Mouse (Mus musculus) G1E (cell line): ENCODE data around the gene Agfg1. TPM values are rescaled to one million over a fixed set of nuclear protein-coding genes. Genes with fewer than 3 reads are reported as not detected.

Experiments
- ATAC-seq: 2 replicates; pipeline ENCODE4 v1.8.0; 2016; ENCODE audit warnings: mild to moderate bottlenecking; ENCODE audit not compliant: insufficient number of reproducible peaks, poor library complexity, low FRiP score, severe bottlenecking; ENCODE audit errors: extremely low read depth
- DNase-seq: peaks from one replicate; pipeline ENCODE4 v3.0.0; 2012; ENCODE audit warnings: low spot score
- H3K27me3 ChIP-seq: 2 replicates; pipeline ENCODE4 v1.6.1; 2012; ENCODE audit warnings: mild to moderate bottlenecking, low read length, inconsistent platforms; ENCODE audit not compliant: insufficient read depth
- H3K36me3 ChIP-seq: replicated peaks from 2 replicates; pipeline ENCODE3; 2012; ENCODE audit warnings: mild to moderate bottlenecking, inconsistent platforms
- H3K4me1 ChIP-seq: 2 replicates; pipeline ENCODE4 v1.6.1; 2012; ENCODE audit warnings: low read depth, low read length, inconsistent platforms, mixed read lengths; ENCODE audit not compliant: insufficient read depth
- H3K4me3 ChIP-seq: 2 replicates; pipeline ENCODE4 v1.5.1; 2012; ENCODE audit warnings: low read depth, mild to moderate bottlenecking, inconsistent platforms, low read length, moderate library complexity, mixed read lengths
- H3K9me3 ChIP-seq: replicated peaks from 2 replicates; pipeline ENCODE4 v1.6.1; 2012; ENCODE audit warnings: inconsistent platforms
- CTCF ChIP-seq: IDR thresholded peaks from 2 replicates; pipeline ENCODE4 v1.5.1; 2012; ENCODE audit warnings: low read depth, low read length, inconsistent platforms, mixed read lengths
- GATA1 ChIP-seq: IDR thresholded peaks from 2 replicates; pipeline ENCODE4 v1.6.1; 2012; ENCODE audit warnings: borderline replicate concordance, low read length, inconsistent platforms, mixed read lengths
- GATA2 ChIP-seq: IDR thresholded peaks from 2 replicates; pipeline ENCODE4 v1.6.1; 2012; ENCODE audit warnings: low read depth, low read length, inconsistent platforms, borderline replicate concordance
- POLR2AphosphoS5 ChIP-seq: IDR thresholded peaks from 2 replicates; pipeline ENCODE4 v1.6.1; 2012; ENCODE audit warnings: low read depth, low read length, inconsistent platforms; ENCODE audit not compliant: insufficient replicate concordance
- TAL1 ChIP-seq: conservative IDR thresholded peaks from 2 replicates; pipeline ENCODE4 v1.6.1; 2012; ENCODE audit warnings: low read depth, low read length, inconsistent platforms, mixed read lengths
- polyA plus RNA-seq: library from polyadenylated mRNA; stranded (reverse); fragments of >175 nt; gene quantifications from 2 replicates; pipeline ENCODE4 v1.2.3, GENCODE M21; 2012
- total RNA-seq, 2 experiments: library from RNA; stranded (forward) in 1 of 2; stranded (reverse) in 1 of 2; fragments of 200-1000 nt in 1 of 2; fragments of >200 nt in 1 of 2; fragmentation: Nextera tagmentation in 1 of 2; gene quantifications; 2 replicates each; pipeline ENCODE4 v1.2.3; 2014 to 2017

The Agfg1 gene
- total and polyA plus RNA-seq, 3 experiments: 30.4 to 306 (median 135) TPM

GRCm38 (mm10) chr1:82870202-82870601 lies 30.9 kb downstream of the Agfg1 start:
- no peak for ATAC-seq

DNA sequence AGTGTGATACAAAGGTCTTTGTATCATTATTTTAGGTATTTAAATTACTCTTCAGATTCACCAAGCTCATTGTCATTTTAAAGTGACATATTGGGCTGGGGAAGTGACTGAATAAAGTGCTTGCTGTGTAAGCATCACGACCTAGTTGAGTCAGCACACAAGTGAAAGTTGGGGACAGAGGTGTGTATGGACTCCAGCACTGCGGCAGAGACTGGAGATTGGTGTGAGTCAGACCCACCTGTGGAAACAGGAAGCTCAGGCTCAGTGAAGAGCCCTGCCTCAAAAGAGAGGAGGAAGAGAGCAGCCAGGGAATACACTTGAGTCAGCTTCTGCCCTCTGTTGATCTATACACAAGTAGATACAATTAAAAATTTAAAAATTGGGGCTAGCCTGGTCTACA lies 39.9 kb downstream of the Agfg1 start:
- no peaks in the 10 kb centered on the region for H3K27me3 ChIP-seq
- peaks cover 4% of the 10 kb centered on the region; the same call in 1 of the 2 replicates for H3K4me1 ChIP-seq
- DNase-seq: no peak
- no peaks in the 10 kb centered on the region for H3K9me3 ChIP-seq
- TF ChIP-seq GATA1: no peak
- no peak for TF ChIP-seq CTCF
- no peak overlapping the region for H3K4me3 ChIP-seq
- peaks cover 79% of the 10 kb centered on the region for H3K36me3 ChIP-seq
- ATAC-seq: no peak

More at GRCm38 (mm10) chr1:82870202-82870601, 30.9 kb downstream of the Agfg1 start:
- TF ChIP-seq POLR2AphosphoS5 (no peak), CTCF (no peak), GATA1 (no peak), GATA2 (no peak), TAL1 (no peak)
- DNase-seq: no peak
- peaks cover 68% of the 10 kb centered on the region for H3K36me3 ChIP-seq
- peaks cover 11% of the 10 kb centered on the region for H3K4me1 ChIP-seq
- H3K4me3 ChIP-seq: no peak overlapping the region
- no peaks in the 10 kb centered on the region for H3K27me3 ChIP-seq
- H3K9me3 ChIP-seq: no peaks in the 10 kb centered on the region

DNA sequence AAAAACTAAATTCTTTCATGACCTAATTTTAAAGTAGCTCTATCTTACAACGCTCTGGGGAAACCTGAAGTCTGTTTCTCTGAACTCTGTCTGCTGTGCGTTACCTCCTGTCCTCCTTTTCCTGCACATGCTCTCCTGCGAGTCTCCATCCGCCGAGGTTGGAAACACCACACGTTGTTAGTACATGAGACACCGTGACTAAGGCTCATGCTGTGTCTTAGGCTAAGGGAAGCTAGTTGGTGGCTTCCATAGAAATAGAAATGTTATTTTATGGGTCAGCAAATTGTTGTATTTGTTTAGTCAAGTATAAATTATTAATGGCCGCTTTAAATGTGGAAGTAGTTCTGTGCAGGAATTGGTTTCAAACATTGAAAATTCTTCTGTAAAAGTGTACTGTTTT lies 40.9 kb downstream of the Agfg1 start:
- ATAC-seq (no peak), DNase-seq (no peak)
- Histone ChIP-seq H3K27me3 (no peaks in the 10 kb centered on the region), H3K4me1 (peaks cover 4% of the 10 kb centered on the region; the same call in 1 of the 2 replicates), H3K4me3 (no peak overlapping the region), H3K36me3 (peaks cover 84% of the 10 kb centered on the region), H3K9me3 (no peaks in the 10 kb centered on the region)
- TF ChIP-seq GATA1 (no peak), CTCF (no peak), POLR2AphosphoS5 (no peak), TAL1 (no peak), GATA2 (no peak)

GRCm38 (mm10) chr1:82893269-82893668 lies 54.0 kb downstream of the Agfg1 start:
- Histone ChIP-seq H3K27me3 (no peaks in the 10 kb centered on the region), H3K4me1 (no peaks in the 10 kb centered on the region), H3K4me3 (no peak overlapping the region), H3K9me3 (no peaks in the 10 kb centered on the region), H3K36me3 (peaks cover 86% of the 10 kb centered on the region)
- ATAC-seq (no peak), DNase-seq (no peak)
- TF ChIP-seq GATA2: no peak
- TF ChIP-seq TAL1: no peak
- no peak for TF ChIP-seq GATA1
- TF ChIP-seq CTCF: no peak
- no peak for TF ChIP-seq POLR2AphosphoS5

DNA sequence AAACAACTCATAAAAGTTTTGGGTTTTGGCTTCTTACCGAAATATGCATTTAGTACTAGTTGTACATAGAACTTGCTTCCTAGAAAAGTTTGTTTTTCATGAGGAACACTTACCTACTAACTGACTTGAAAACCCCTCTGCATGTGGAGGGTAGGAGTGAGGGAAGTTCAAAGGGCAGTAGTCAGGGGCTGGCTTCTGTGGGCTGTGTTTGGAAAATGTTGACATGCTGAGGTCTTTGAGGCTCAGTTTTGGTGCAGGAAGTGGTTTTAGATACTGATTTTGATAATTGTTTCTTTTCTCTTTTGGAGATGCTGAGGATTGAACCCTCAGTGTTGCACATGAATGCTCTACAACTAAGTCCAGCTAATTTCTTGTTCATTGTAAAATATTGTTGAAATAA lies 61.3 kb downstream of the Agfg1 start:
- H3K27me3 ChIP-seq: no peaks in the 10 kb centered on the region
- ATAC-seq (no peak), DNase-seq (no peak)
- peaks cover 81% of the 10 kb centered on the region for H3K36me3 ChIP-seq
- H3K9me3 ChIP-seq: no peaks in the 10 kb centered on the region
- TF ChIP-seq GATA2: no peak
- H3K4me1 ChIP-seq: peaks cover 2% of the 10 kb centered on the region; the same call in 1 of the 2 replicates
- H3K4me3 ChIP-seq: no peak overlapping the region

- TF ChIP-seq POLR2AphosphoS5: no peak
- TF ChIP-seq TAL1: no peak
- TF ChIP-seq CTCF: no peak
- TF ChIP-seq GATA2: no peak
- no peak for TF ChIP-seq GATA1
- H3K4me3 ChIP-seq: no peak overlapping the region
- DNase-seq (no peak), ATAC-seq (no peak)
- no peaks in the 10 kb centered on the region for H3K27me3 ChIP-seq
- peaks cover 83% of the 10 kb centered on the region for H3K36me3 ChIP-seq
- no peaks in the 10 kb centered on the region for H3K9me3 ChIP-seq
- peaks cover 2% of the 10 kb centered on the region; the same call in 1 of the 2 replicates for H3K4me1 ChIP-seq
Measured at GRCm38 (mm10) chr1:82901201-82901600, 61.9 kb downstream of the Agfg1 start.

DNA sequence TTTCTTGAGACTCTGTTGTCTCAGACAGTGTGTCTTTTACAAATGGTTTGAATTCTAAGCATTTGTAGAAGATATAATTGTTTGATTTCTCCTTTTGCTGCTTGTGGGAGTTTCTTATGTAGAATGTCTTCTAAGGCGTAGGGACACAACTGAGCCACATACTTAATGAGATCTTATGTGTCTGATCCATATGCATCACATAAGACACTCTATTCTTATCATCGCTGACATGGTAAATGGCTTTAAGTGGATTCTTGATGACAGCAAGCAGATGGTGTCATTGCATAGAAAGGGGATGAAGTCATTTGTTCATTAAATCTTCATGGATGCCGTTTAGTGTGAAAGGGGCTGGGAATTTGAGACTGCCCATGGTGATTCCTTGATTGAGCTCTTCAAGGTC lies 66.6 kb downstream of the Agfg1 start:
- ATAC-seq (no peak), DNase-seq (no peak)
- H3K4me1 ChIP-seq: peaks cover 5% of the 10 kb centered on the region; the same call in 1 of the 2 replicates
- no peaks in the 10 kb centered on the region for H3K27me3 ChIP-seq
- H3K36me3 ChIP-seq: peaks cover 79% of the 10 kb centered on the region
- H3K9me3 ChIP-seq: no peaks in the 10 kb centered on the region
- H3K4me3 ChIP-seq: no peak overlapping the region
- TF ChIP-seq GATA2 (no peak), POLR2AphosphoS5 (no peak), TAL1 (no peak), CTCF (no peak), GATA1 (no peak)
